In the genomic region with DNA sequence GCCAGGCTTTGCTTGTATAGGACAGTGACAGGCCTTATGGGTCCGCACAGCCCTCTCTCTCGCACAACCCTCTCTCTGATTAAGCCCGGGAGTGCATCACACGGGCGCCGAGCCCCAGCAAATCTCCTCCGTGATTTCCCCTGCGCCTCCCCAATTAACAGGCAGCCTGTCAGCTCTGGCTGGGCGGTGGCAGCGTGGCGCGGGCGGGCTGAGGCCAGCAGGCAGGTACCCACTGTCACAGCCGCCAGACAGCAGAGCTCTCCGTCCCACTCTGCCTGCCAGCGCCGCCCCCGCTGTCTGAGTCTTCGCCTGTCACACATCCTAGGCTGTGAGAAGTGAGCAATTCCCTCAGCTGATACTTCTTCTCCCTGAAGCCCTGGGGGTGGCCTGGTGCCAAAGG, we compare ENCODE assay signal across 8 mouse cellular contexts.
DNase-seq lines count a peak whose midpoint lies in the region; ATAC-seq lines count a peak whose summit lies in the region.

No protein-coding gene starts in this region.

- H3K4me1 ChIP-seq in kidney, embryonic 16.5 days (ENCODE audit: insufficient read depth, low read length), result peaks cover 13% of the 10 kb centered on the region
- peaks cover 27% of the 10 kb centered on the region for H3K4me1 ChIP-seq in limb, embryonic 12.5 days (replicated peaks)

- no peak overlapping the region for H3K27ac ChIP-seq in kidney, embryonic 16.5 days (ENCODE audit: low read length)
- no peak overlapping the region for H3K27ac ChIP-seq in limb, embryonic 12.5 days

- H3K27me3 ChIP-seq in kidney, embryonic 16.5 days (ENCODE audit: insufficient read depth, low read length), result peaks cover 39% of the 10 kb centered on the region
- peaks cover 62% of the 10 kb centered on the region for H3K27me3 ChIP-seq in limb, embryonic 12.5 days

- no peak overlapping the region; the same call in 1 of the 2 replicates for H3K9ac ChIP-seq in kidney, embryonic 16.5 days (replicated peaks; ENCODE audit: low read length)
- H3K9ac ChIP-seq in limb, embryonic 12.5 days (replicated peaks), result 0 out of 2 replicates have a peak overlapping the region, but pooled peaks have one; percentile 28

- H3K4me2 ChIP-seq in kidney, embryonic 16.5 days (replicated peaks; ENCODE audit: low read depth, low read length), result peak overlapping the region; percentile 37
- peak overlapping the region; percentile 40 for H3K4me2 ChIP-seq in limb, embryonic 12.5 days

- 21% methylated on average over 19 of the region's 19 CpGs for WGBS in kidney, embryonic 16.5 days
- WGBS in limb, embryonic 12.5 days, result 17% methylated on average over 19 of the region's 19 CpGs

- DNase-seq in kidney, adult 8-10 months, result no peak
- DNase-seq in cerebellum, postnatal 14 days, result peak; percentile 50 to 54
- DNase-seq in heart, postnatal 4 days, result peak; percentile 17
- DNase-seq in telencephalon, adult 2 months (ENCODE audit: low read depth, low spot score), result peak; percentile 62
- DNase-seq in urinary bladder, postnatal 10 days (ENCODE audit: low spot score), result no peak

- ATAC-seq in kidney, embryonic 16.5 days (ENCODE audit: low FRiP score, low TSS enrichment), result no peak; the same call in 1 of the 2 replicates
- ATAC-seq in limb, embryonic 12.5 days (ENCODE audit: insufficient number of reproducible peaks, insufficient read depth, low FRiP score, low TSS enrichment, low read depth), result no peak
- ATAC-seq in monocyte, adult 5-6 weeks (replicated peaks; ENCODE audit: insufficient number of reproducible peaks, low FRiP score, low TSS enrichment, poor library complexity, severe bottlenecking), result no peak

- H3K9me3 ChIP-seq in kidney, embryonic 16.5 days (ENCODE audit: low read length), result no peaks in the 10 kb centered on the region
- H3K9me3 ChIP-seq in limb, embryonic 12.5 days, result no peaks in the 10 kb centered on the region

- no peaks in the 10 kb centered on the region for H3K36me3 ChIP-seq in kidney, embryonic 16.5 days (ENCODE audit: insufficient read depth, low read length)
- H3K36me3 ChIP-seq in limb, embryonic 12.5 days, result no peaks in the 10 kb centered on the region

- H3K4me3 ChIP-seq in kidney, embryonic 16.5 days (ENCODE audit: low read length), result peak overlapping the region; percentile 21
- 0 out of 2 replicates have a peak overlapping the region, but pooled peaks have one; percentile 20 for H3K4me3 ChIP-seq in limb, embryonic 12.5 days (replicated peaks)

Comparison
In these comparisons a context has a peak if more than half of its experiments do, and no peak if none do; other contexts are left out.
1. DNase-seq: peak in cerebellum, postnatal 14 days (2 of 2), heart, postnatal 4 days (single experiment) and telencephalon, adult 2 months (single experiment); none in kidney, adult 8-10 months (0 of 2) and urinary bladder, postnatal 10 days (single experiment).